Mouse (Mus musculus) C2C12 (cell line): Measurements from ENCODE around the gene Naaladl1.

Source experiments
- CTCF ChIP-seq: IDR thresholded peaks from one replicate; pipeline ENCODE4 v1.5.1; 2011; ENCODE audit not compliant: control insufficient read depth, insufficient read depth, insufficient read length
- MAX ChIP-seq: IDR thresholded peaks from one replicate; pipeline ENCODE4 v1.6.1; 2011; ENCODE audit warnings: mild to moderate bottlenecking, control low read depth

- no peak for TF ChIP-seq CTCF
- TF ChIP-seq MAX, result peak; percentile 32
Measured at GRCm38 (mm10) chr19:6136397-6136796, 30.8 kb downstream of the Naaladl1 start.
